Mouse (Mus musculus) liver, adult 2 months (tissue): ENCODE results near the gene Pigh. TPM values are rescaled to one million over a fixed set of nuclear protein-coding genes. Genes with fewer than 3 reads are reported as not detected.
A peak's percentile ranks its signal among the peaks of the same experiment; 100 is the strongest.

Experiments
- DNase-seq: peaks from one replicate; pipeline ENCODE4 v3.0.0-alpha.2; 2011; ENCODE audit warnings: low read depth, low spot score; ENCODE audit errors: extremely low read depth
- H3K27ac ChIP-seq: fragments of 200-500 bp; replicated peaks from 2 replicates; pipeline ENCODE4 v1.5.1; 2012; ENCODE audit warnings: low read depth, mild to moderate bottlenecking, control low read depth, inconsistent platforms, low read length; ENCODE audit not compliant: insufficient read depth
- H3K27me3 ChIP-seq: fragments of 200-500 bp; 2 replicates; pipeline ENCODE4 v1.6.1; 2012; ENCODE audit warnings: mild to moderate bottlenecking, moderate library complexity, low read length, inconsistent platforms; ENCODE audit not compliant: control insufficient read depth, insufficient read depth
- H3K36me3 ChIP-seq: fragments of 200-500 bp; 2 replicates; pipeline ENCODE4 v1.6.1; 2012; ENCODE audit warnings: low read length, inconsistent platforms; ENCODE audit not compliant: control insufficient read depth, insufficient read depth
- H3K4me1 ChIP-seq: fragments of 200-500 bp; 2 replicates; pipeline ENCODE4 v1.6.1; 2011; ENCODE audit warnings: low read length; ENCODE audit not compliant: control insufficient read depth, insufficient read depth
- H3K4me3 ChIP-seq: fragments of 200-500 bp; 2 replicates; pipeline ENCODE4 v1.5.1; 2011; ENCODE audit warnings: low read depth, mild to moderate bottlenecking, control low read depth, low read length, moderate library complexity; ENCODE audit not compliant: insufficient read depth
- H3K79me2 ChIP-seq: fragments of 200-500 bp; 2 replicates; pipeline ENCODE4 v1.6.1; 2012; ENCODE audit warnings: inconsistent platforms, mild to moderate bottlenecking, low read length, moderate library complexity; ENCODE audit not compliant: control insufficient read depth, insufficient read depth
- H3K9ac ChIP-seq: fragments of 200-500 bp; 2 replicates; pipeline ENCODE4 v1.6.1; 2012; ENCODE audit warnings: low read depth, mild to moderate bottlenecking, control low read depth, inconsistent platforms, low read length
- CTCF ChIP-seq: fragments of 200-500 bp; IDR thresholded peaks from 2 replicates; pipeline ENCODE4 v1.5.1; 2011; ENCODE audit warnings: low read depth, low read length, control low read depth
- POLR2A ChIP-seq: fragments of 200-500 bp; IDR thresholded peaks from 2 replicates; pipeline ENCODE4 v1.6.1; 2011; ENCODE audit warnings: low read length, control low read depth; ENCODE audit not compliant: insufficient read depth; ENCODE audit errors: extremely low read depth
- WGBS: fragments of 180-500 bp; shearing (Covaris S2); methylation state at CpG from one replicate; pipeline ENCODE4 v1.1.7; 2018; 5-methylcytosine and 5-hydroxymethylcytosine counted together
- polyA plus RNA-seq: library from polyadenylated mRNA; depleted of rRNA; stranded (reverse); fragments of >200 nt; gene quantifications from 2 replicates; pipeline ENCODE4 v1.2.3, GENCODE M21; 2012
- total RNA-seq: library from RNA; depleted of rRNA; stranded (reverse); fragments of >200 nt; gene quantifications from 2 replicates; pipeline ENCODE4 v1.2.3, GENCODE M21; 2014

The Pigh gene
- total and polyA plus RNA-seq, 2 experiments = 4.4 to 6.4 TPM

- no peak for DNase-seq
- Histone ChIP-seq H3K79me2 (no peaks in the 10 kb centered on the region), H3K36me3 (no peaks in the 10 kb centered on the region), H3K27me3 (peaks cover 13% of the 10 kb centered on the region; the same call in 1 of the 2 replicates), H3K27ac (no peak overlapping the region), H3K4me1 (peaks cover 7% of the 10 kb centered on the region; the same call in 1 of the 2 replicates), H3K9ac (no peak overlapping the region), H3K4me3 (peak overlapping the region; percentile 23; the same call in 1 of the 2 replicates)
- WGBS = 3% methylated on average over 22 of the region's 22 CpGs
- TF ChIP-seq POLR2A = no peak
- TF ChIP-seq CTCF = no peak
These were observed 41.8 kb upstream of the Pigh start for GRCm38 (mm10) chr12:79131178-79131675.

DNA sequence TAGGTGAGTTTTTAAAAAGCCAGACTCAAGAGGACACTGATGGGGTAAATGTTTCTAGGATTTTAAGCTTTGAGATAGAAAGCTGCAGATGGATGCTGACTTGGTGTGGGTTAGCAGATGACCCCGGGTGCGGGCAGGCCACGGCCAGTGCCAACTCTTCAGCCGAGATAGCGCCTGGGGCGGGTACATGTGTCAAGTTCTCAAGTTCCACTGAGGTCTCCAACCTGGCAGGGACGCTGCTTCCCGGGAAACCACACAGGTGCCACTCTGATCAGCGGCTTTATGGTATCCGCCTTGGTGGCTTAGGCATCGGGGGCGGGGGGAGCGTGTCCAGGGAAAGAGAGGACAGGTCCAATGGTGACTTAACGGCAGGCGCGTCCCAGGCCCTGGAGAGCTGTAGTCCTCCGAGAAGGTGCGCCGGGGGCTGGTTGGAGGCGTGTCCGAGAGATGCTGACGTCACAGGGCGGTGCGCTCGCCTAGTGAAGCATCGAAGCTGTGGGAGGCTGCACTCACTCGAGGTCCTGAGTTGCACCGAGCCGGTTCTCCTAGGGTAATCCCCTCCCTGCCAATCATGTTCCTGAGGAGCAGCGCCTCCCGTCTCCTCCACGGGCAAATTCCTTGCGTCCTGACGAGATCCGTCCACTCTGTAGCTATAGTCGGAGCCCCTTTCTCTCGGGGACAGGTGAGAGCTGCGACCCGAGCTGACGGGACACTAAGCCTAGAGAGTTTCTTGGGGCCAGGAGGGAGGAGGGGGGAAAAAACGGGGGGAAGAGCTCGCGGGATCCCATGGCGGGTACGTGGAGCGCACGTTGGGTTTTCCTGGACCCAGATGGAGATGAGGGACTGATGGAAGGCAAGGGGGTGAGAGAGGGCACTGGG lies 41.1 kb upstream of the Pigh start, which contains the start of gene Arg2:
Gene Arg2, plus strand, starts transcription at position 479 of the 879 bp plus-strand sequence.
- no peak within 1 kb of the TSS for H3K27ac ChIP-seq
- no peak for DNase-seq
- H3K9ac ChIP-seq = no peak within 1 kb of the TSS
- no peaks in the 10 kb centered on the region for H3K36me3 ChIP-seq
- H3K4me1 ChIP-seq = peaks cover 7% of the 10 kb centered on the region; the same call in 1 of the 2 replicates
- no peaks in the 10 kb centered on the region for H3K79me2 ChIP-seq
- H3K27me3 ChIP-seq = peaks cover 13% of the 10 kb centered on the region; the same call in 1 of the 2 replicates
- peak within 1 kb of the TSS; percentile 23 for H3K4me3 ChIP-seq
- TF ChIP-seq POLR2A = no peak
- no peak for TF ChIP-seq CTCF
- WGBS = 3% methylated on average over 47 of the region's 47 CpGs

GRCm38 (mm10) chr12:79122820-79123219 lies 33.4 kb upstream of the Pigh start:
- H3K4me3 ChIP-seq = no peak overlapping the region
- 39% methylated on average over 3 of the region's 3 CpGs for WGBS

GRCm38 (mm10) chr12:79118991-79119390 lies 29.5 kb upstream of the Pigh start:
- 89% methylated on average over 4 of the region's 4 CpGs for WGBS
- H3K27ac ChIP-seq = no peak overlapping the region
- no peaks in the 10 kb centered on the region for H3K79me2 ChIP-seq
- no peak overlapping the region for H3K4me3 ChIP-seq
- DNase-seq = no peak
- no peak overlapping the region for H3K9ac ChIP-seq
- no peaks in the 10 kb centered on the region for H3K27me3 ChIP-seq
- H3K4me1 ChIP-seq = no peaks in the 10 kb centered on the region
- no peaks in the 10 kb centered on the region for H3K36me3 ChIP-seq
- TF ChIP-seq POLR2A (no peak), CTCF (no peak)

More at GRCm38 (mm10) chr12:79122820-79123219, 33.4 kb upstream of the Pigh start:
- no peak for DNase-seq
- Histone ChIP-seq H3K9ac (no peak overlapping the region), H3K27ac (no peak overlapping the region), H3K79me2 (no peaks in the 10 kb centered on the region), H3K36me3 (no peaks in the 10 kb centered on the region), H3K27me3 (no peaks in the 10 kb centered on the region), H3K4me1 (no peaks in the 10 kb centered on the region)
- no peak for TF ChIP-seq POLR2A
- TF ChIP-seq CTCF = no peak

DNA sequence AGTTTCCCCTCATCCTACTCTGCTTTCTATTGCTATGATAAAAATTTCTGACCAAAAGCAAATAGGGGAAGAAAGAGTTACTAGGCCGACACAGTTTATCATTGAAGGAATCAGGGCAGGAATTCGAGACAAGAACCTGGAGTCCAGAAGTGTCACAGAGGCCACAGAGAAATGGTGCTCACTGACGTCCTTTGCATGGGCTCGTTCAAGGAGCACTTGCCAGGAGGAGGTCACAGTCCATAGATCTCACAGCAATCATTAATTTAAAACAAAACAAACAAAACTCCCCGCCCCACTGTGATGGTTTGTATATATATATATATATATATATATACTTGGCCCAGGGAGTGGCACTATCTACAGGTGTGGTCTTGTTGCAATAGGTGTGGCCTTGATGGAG lies 15.9 kb upstream of the Pigh start:
- Histone ChIP-seq H3K9ac (no peak overlapping the region), H3K4me3 (no peak overlapping the region), H3K79me2 (no peaks in the 10 kb centered on the region), H3K27ac (no peak overlapping the region), H3K27me3 (0 out of 2 replicates have a peak, but pooled peaks cover 3% of the 10 kb centered on the region), H3K4me1 (peaks cover 2% of the 10 kb centered on the region; the same call in 1 of the 2 replicates), H3K36me3 (no peaks in the 10 kb centered on the region)
- DNase-seq = no peak
- TF ChIP-seq POLR2A = no peak
- no peak for TF ChIP-seq CTCF
- 81% methylated on average over 5 of the region's 5 CpGs for WGBS
